Mouse (Mus musculus): ENCODE measurements at regions not wholly inside any gene's neighbourhood (a gene's known extent, or its start where the extent isn't known, plus 50 kb on each side); places are given as distances from the start of the nearest gene placed in this dataset.

DNA sequence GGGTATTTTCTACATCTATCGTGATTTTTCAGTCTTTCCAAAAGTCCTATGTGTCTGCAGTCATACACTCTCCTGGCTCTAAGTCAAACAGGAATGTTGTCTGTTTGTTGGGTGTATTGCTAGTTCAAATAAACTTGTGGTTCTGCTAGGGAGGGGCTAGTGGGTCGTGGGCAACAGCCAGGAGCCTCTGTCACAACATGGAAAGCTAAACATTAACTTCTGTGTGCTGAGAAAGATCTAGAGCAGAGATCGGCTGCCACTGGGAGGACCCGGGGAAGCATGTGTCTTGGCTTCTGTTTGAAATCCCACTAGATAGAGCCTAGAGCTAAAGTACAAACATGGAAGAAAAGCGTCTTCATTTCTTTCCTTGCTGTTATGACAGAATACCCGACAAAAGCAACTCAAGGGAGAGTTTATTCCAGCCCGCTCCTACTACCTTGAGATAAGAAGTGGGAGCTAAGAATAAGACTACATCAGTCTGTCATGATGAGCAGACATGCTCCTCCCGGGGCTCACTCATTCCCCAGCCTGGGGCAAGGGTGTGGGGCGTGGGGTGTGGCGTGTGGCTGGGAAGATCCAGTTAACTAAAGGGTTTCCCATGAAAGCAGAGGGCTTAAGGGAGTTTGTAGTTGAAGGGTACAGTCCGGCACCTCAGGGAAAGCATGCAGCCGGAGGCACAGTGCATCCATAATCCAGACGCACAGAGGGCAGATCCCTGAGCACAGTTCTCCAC, 190.7 kb downstream of the Rybp start:
- DNase-seq: no peak

DNA sequence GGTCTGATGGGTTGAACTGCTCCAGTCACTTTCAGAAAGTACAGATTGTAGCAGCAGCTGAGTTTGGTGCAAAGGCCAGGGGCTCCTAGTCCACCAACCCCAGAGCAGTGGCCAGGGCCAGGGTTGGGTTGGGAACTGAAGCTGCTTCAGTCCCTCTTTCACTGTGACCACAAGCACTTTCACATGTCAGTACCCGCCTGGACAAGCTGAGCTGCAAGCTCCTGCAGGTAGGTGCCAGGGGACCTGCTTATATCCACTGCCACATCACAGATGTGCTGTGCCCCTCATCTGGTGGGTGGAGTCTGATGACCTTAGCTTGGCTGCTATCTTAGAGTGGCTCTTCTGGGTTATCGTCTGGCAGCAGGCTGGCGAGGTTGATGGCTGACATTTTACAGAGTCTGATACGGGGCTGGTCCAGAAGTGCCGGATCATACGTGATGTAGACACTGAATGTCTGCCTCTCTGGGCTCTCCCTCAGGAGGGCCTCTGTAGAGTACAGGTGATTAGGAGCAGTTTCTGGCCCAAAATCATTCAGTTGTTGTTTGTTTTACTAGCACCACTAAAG, 192.6 kb downstream of the Rybp start:
- DNase-seq: no peak

DNA sequence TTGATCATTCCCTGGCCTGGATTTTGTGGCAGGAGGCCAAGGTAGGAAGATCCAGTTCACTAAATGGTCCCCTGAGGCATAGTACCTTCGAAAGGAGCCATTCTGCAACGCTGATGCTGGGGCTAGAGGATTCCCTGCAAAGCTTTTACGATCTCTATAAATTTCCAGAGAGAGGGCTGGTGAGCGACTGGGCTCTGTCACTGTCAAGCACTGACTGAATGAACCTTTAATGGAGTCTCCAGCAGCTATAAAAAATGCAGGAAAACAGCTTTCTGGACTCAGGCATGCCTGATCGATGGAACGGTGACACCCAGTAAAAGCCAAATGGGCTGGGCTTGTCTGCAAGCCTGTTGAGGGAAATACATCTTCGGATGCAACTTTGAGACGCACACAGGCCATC, 194.4 kb downstream of the Rybp start:
- no peak for DNase-seq

DNA sequence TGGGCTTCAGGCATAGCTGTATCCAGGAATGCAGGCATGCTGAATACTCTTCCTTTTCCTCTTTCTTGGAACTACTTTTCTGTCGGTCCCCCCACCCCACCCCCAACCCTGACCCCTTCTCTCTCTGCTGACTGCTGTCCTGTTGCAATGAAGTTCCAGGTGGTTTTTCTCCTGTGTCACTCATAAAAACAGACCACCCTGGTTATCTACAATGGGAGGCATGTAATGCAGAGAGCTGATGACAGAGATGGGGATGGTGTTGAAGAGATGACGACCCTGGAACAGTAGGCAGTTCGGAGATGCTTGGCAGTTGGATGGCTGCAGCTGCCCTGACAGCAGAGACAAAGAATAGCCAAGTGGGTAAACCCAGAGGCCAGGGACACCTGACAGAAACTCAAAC, 195.5 kb downstream of the Rybp start:
- no peak for DNase-seq

DNA sequence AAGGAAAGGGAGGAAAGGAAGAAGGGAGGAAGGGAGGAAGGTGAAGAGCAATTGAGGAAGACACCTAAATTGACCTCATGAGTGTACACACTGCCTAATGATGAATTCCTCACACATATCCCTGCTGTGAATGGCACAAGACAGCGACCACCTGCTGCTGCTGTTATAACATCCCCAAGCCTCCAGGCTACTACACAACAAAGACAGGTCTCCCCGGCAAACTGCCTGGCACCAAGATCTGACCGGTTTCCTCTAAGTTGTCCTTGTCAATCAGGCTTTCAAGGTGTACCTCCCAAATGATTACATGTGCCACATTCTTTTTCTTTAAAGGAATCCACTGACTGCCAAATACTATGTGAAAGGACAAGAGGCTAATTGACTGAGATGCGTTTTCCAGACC, 198.7 kb downstream of the Rybp start:
- DNase-seq: no peak

DNA sequence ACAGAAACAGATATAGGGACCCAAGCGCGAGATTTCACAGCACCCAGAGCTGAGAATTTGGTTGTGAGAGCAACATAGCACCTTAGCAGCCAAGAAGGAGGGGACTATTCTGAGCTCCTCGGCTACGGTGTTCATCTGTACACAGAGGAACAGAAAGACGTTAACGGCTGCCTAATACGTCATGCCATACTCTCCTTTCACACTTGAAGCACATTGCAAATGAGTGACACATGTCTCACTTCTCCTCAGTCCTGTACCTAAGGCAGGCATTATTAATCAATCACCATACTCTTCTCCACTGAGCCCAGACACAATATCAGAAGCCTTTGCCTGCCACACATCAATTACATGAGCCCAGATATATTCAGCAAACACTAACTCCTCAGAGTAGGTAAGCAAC, 200.5 kb downstream of the Rybp start:
- DNase-seq: no peak

DNA sequence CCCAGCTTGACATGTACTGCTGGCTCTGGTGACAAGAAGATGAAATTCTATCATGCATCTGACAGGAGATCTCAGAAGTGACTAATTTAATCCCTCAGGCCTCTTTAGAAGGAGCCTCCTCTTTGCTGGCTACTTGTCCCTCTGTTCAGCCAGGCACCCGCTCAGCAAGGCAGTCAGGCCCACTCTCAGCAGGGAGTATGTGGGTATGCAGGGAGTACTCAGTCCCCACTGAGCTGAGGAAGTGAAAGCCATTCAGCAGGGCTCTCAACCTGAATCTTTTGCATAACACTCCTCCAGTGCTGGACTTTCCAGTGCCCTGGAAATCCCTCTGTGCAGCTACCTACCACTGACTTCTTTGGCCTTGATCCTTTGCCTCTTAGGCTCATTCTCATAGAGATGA, 201.3 kb downstream of the Rybp start:
- no peak for DNase-seq

DNA sequence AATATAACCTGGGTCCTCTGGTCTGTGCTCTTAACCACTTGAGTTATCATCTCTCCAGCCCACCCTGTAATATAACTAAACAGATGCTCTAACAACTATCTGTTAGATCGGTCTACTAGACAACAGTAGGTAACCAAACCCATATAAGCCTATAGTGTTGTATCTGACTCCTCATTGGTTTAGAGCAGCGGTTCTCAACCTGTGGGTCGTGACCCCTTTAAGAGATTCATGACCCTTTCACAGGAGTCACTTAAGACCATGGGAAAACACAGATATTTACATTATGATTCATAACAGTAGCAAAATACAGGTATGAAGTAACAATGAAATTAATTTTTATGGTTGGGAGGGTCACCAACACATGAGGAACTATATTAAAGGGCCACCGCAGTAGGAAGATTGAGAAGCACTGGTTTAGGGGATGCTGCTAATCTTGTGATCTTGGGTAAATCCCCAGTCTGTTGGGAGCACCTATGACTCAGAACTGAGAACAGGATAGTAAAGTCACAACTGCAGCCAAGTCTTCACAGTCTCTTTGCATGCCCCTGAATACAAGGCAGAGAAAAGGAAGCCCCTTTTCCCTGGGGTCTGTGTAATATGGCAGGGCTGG, 203.3 kb downstream of the Rybp start:
- DNase-seq: no peak

DNA sequence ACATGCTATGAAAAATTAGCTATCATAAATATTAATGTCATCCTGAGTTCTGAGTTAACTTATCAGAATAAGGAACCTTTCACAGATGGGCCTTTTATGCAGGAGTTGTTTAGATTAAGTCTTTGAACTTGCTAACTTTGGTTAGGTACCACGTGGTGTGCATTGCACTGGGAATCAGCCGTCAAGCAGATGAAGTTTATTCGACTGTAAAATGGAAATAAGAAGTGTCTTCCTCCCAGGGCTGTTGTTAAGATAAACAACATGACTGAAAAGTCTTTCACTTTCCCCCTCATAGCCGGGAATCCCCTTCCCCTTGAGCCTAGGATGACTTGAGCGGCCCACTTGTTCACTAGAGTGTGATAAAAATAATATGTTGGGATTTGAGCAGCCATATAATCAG, 204.2 kb downstream of the Rybp start:
- DNase-seq: no peak

DNA sequence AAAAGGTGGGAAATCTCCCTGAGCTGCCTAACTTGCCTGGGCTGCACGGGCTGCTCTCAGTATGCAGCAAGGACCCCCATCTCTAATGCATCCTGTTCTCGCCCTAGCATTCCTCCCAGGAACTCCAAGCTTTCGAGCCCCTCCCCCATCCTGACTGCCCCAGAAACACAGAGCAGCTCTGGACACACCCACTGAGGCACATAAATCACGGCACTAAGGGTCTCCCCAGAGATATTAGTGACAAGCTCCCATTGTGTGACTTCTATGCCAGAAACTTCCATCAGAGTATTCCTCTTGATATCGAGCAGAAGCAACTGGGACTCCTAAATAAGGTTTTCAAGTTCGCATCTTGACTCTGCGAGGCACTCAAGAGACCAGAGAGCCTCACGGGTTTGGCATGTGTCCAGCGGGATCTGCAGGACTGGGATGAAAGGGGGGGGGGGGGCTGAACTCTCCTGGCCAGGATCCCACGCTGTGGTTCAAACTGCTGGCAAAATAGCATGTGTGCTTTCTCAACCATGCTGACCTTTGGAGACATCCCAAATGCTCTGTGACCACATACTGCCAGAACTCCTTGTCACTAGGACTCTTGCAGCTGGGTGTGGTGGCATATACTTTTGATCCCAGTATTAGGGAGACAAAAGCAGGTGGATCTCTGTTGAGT, 212.5 kb downstream of the Rybp start:
- DNase-seq: peak; percentile 77

DNA sequence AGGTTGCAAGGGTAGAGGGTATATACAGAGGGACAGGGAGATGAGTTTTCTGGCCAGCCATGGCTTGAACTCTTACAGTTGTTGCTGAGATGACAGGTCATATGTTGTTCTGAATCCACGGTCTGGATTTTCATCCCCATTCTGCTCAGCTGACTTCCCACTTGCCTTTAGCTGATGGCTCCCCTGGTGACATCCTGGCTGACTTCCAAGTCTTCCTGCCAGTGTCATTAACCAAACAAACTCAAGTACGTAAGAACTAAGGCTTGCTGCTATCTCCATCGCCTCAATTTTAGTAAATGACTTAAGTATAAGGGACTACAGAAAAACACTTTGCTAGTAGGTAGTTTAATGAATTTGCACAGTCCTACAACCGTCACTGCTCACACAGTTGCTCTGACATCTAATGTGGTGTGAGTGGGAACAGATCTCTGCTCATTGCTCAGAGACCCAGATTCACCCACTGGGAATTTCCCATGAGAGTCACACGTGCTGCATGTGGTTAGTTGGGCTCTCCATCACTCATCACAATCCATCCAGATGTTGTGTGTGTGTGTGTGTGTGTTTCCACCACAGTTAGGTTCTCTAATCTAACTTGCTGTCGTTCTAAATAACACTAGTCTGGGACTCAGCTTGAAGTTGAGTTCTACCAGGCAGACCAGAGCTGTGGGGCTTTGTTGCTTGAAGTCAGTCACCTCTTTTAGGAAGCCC, 214.9 kb downstream of the Rybp start:
- DNase-seq: no peak

DNA sequence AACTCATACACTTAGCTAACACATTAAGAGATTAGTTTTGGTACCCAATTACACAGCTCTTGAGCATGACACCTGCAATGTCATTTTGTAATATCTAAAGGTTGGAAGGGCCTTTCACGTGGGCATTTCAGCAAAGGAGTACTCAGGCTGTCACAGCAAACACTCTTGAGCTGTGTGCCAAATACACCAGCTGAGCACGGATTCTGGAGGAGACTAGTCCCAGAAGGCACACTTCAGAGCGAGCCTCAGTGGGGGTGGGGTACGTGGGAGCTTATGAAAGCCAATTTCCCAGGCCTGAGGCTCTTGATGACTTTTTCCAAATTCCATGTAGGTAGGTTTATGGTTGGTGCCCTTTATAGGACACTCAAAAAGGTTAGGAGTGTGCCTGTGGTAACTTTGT, 218.1 kb downstream of the Rybp start:
- no peak for DNase-seq

DNA sequence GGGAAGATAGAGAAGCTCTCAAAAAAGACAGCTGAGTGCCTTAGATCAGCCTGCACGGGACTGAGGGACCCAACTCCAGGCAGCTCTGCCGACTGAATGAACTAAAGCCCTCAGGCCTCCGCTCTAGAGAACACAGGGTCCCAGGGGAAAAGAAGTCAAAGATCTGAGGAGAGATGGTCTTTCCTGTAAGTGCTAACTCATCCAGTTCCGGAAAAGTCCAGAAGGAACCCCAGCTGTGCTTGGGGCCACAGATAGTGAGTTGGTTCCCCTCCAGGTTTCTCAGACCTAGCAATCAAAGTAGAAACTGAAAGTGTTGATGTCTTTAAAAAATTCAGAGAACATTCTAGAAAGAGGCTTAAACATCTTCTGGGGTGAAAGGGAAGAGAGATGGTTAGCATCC, 220.0 kb downstream of the Rybp start:
- no peak for DNase-seq

DNA sequence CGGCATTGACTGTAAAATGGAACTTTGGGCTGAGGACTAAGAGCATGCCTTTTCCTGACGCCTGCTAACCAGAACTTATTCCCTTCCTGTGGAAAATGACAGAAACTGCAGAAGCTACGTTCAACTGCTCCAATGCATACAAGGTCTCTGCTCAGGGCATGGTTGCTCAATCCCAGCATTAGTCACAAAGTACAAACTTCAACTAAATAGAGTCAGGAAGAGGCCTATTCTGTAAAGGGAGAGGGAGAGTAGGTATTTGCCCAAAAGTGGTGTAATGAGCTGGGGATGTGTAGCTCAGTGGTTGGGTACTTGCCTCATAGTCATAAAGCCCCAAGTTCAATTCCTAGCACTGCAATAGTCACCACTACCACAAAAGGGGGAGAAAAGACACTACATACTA, 221.7 kb downstream of the Rybp start:
- no peak for DNase-seq

DNA sequence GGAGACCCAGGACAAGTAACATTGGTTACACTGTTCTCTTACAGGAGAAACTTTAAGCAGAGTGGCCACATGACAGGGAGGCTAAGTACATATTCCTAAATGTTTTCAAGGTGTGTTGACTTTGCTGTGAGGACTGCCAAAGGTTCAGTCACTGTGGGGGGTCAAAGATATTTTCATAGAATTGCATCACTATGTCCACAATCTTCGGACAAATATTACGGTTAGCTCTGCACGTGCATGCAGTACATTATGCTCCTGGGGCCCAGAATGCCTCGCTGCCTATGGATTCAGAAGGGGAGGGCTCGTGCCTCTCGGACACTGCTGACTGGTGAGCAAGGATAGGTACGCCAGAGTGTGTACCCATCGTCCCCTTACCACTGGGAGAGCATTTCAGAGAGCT, 224.3 kb downstream of the Rybp start:
- no peak for DNase-seq

DNA sequence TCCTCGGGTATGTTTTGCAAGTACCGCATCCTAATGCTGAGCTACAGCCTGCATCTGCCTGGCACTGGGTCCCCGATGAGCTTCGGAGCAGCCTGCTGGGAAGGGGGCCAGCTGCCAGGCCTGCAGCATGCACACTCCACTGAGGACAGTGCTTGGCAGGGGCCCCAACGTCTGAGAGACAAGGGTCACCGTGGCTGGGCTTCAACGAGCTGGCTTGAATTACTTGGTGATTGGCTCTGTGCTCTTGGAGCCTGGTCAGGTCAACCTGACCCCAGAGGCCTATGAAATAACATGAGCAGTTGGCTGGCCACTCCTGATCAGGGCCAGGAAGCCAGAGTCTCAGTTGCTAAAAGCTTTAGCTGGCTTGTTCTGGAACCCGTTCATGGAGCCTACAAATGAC, 227.5 kb downstream of the Rybp start:
- DNase-seq: peak; percentile 68

DNA sequence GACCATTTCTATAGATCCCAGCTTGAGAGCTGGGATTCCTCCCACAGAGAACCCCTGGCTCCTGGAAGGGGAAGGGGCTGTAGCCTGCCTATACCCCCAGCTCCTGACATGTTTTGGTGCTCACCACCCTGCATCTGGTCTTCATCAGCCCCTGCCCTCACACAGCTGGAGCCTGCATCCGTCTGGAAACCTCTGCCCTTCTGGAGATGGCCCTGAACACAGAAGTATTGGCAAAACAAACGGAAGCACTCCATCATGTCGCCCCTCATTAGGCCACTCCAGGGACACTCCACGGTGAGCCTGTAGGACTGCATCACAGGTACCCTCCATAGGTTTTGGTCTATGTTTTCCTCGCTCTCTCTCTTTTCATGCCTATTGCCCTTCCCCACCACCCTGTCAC, 231.3 kb downstream of the Rybp start:
- no peak for DNase-seq

DNA sequence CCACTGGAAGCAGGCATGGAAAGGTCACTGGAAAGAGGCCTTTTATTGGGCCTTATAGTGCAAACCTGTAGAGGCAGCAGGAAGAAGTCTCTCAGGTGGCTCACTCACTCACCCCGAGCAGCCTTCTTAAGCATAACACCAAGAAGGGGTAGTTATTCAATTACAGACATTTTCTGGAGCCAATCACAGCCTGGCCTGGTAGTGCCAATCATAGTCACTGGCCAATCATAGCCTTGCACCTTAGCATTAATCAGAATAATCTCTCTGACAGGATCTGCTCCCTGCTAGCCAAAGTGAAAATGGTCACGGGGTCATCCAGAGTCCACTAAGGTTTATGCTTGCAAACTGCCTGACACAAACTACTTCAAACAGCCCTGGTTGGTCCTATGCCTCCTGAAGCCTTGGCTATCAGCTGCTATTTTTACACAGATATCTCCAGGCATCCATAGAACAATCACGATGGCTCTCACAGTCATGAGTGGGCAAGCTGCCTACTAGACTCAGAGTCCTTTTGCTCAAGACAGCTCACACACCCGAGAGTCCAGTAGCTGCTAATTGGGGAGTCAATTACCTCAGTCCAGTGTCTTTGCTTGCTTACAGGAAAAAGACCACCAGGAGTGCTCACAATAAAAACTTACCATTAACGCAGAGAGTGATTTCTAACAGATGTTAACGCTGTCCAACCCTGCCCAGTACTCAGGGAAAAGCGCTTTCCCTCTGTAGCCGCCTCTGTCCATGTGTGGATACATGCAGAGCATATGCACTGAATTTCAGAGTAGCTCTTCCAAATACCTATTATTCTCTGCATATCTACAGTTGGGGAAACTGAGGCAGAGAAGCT, 234.1 kb downstream of the Rybp start:
- DNase-seq: no peak

DNA sequence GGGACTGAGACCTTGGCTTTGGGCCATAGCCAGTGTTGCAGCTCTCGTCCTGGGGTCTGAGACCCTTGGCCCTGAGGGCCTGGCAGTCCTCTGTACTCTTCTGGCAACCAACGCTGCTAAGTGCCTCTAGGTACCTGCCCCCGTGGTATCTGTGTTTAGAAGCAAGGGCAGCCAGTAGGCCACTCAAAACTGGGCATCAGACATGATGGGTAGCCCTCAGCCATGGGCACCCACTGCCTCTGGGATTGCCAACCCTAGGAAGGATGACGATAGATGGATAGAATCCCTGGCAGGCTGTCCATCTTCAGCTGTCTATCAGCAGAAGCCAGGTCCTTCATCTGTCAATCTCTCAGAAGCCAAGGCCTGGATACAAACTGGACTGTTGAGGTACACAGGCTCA, 234.9 kb downstream of the Rybp start:
- no peak for DNase-seq

DNA sequence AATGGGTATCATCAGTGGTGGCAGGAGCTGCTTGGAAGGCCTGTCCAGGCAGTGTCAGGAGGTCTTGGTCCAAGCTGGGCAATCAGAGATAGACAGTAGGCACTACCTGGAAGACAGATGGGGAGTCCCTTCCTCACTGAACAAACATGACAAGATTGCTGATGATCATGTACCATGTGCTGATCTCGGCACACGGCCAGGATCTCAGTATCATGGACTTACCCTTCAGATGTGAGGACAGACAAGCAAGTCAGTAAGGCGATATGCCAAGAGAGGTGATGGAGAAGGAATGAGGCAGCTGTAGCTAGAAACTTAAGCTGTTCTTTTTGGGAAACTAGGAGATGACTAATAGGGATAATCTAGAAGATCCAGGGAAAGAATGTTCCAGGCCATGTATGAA, 238.2 kb downstream of the Rybp start:
- DNase-seq: no peak

DNA sequence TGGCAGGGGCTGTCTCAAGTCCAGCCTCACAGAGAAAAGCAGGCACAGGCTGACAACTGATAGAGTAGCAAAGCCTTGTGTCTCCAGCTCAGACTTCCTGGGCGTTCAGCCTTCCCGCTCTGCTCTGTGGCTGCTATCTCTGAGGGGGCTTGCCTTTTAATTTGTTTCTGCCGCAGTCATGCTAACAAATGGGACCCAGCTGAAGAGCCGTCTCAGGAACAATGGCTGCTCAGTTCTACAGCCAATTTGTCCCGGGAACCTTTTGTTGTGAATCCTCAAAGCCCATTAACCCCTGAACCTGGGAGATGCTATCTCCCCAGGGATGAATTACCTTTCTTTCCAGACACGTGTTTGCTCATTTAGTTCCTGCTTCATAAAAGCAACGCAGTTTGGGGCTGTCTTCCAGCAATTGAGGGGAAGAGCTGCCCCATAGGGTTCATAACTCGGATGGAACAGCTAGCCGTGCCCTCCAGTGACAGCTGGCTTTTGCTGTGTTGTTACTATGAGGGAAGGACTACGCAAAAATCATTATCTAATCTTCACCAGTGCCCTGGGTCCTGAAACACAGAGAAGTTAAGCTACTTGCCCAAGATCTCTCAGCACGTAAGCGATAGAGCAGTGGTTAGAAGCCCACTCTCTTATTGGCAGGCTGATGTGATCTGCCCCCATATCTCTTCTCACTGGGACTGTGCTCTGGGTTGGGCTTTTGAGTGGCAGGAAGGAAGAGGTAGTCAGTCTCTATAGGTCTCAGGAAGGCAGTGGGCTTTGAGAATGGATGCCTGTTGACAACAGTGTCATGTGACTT, 240.9 kb downstream of the Rybp start:
- DNase-seq: no peak

Measured in adrenal gland, postnatal 25 days (tissue).